Mouse (Mus musculus) ES-E14 (cell line): Measurements from ENCODE around the gene Slc35b1. TPM values are rescaled to one million over a fixed set of nuclear protein-coding genes. Genes with fewer than 3 reads are reported as not detected.

Source experiments
- DNase-seq: peaks from one replicate; pipeline ENCODE4 v3.0.0-alpha.2; 2013; ENCODE audit warnings: low read depth, low spot score
- H3K27ac ChIP-seq: 2 replicates; pipeline ENCODE4 v1.5.1; 2012; ENCODE audit warnings: low read depth, mild to moderate bottlenecking, low read length, moderate library complexity, mixed read lengths; ENCODE audit not compliant: poor library complexity, insufficient read depth, severe bottlenecking
- H3K36me3 ChIP-seq: 2 replicates; pipeline ENCODE4 v1.6.1; 2012; ENCODE audit warnings: mild to moderate bottlenecking, low read length, moderate library complexity, mixed read lengths; ENCODE audit not compliant: control insufficient read depth, poor library complexity, insufficient read depth, severe bottlenecking
- H3K4me1 ChIP-seq, 2 experiments: fragments of 150-350 bp in 1 of 2; sonication (generic) in 1 of 2; 2 replicates each; pipeline ENCODE4 v1.6.1; 2012; ENCODE audit warnings: low read length in 2 of 2, mild to moderate bottlenecking in 1 of 2, mixed read lengths in 1 of 2; ENCODE audit not compliant: control insufficient read depth in 2 of 2, insufficient read depth in 2 of 2, poor library complexity in 1 of 2
- H3K4me3 ChIP-seq, 2 experiments: fragments of 150-350 bp in 1 of 2; sonication (generic) in 1 of 2; 2 replicates each; pipeline ENCODE4 v1.5.1; 2012; ENCODE audit warnings: low read length in 2 of 2, low read depth in 1 of 2, mild to moderate bottlenecking in 1 of 2, mixed read lengths in 1 of 2; ENCODE audit not compliant: insufficient read depth in 1 of 2, poor library complexity in 1 of 2, severe bottlenecking in 1 of 2
- H3K9ac ChIP-seq: 2 replicates; pipeline ENCODE4 v1.6.1; 2012; ENCODE audit warnings: low read depth, mild to moderate bottlenecking, low read length, mixed read lengths; ENCODE audit not compliant: poor library complexity, insufficient read depth, severe bottlenecking
- H3K9me3 ChIP-seq: fragments of 150-350 bp; sonication (generic); 2 replicates; pipeline ENCODE4 v1.6.1; 2012; ENCODE audit warnings: low read depth, mild to moderate bottlenecking, low read length; ENCODE audit not compliant: control insufficient read depth, insufficient read depth
- CHD2 ChIP-seq: IDR thresholded peaks from 2 replicates; pipeline ENCODE4 v1.6.1; 2014; ENCODE audit warnings: mild to moderate bottlenecking, low read depth, low read length, inconsistent platforms
- HCFC1 ChIP-seq: IDR thresholded peaks from 2 replicates; pipeline ENCODE4 v1.6.1; 2012; ENCODE audit warnings: low read length, inconsistent platforms, borderline replicate concordance; ENCODE audit not compliant: insufficient read depth
- MAFK ChIP-seq: IDR thresholded peaks from 2 replicates; pipeline ENCODE4 v1.6.1; 2014; ENCODE audit warnings: mild to moderate bottlenecking, low read depth, low read length, inconsistent platforms; ENCODE audit not compliant: insufficient read depth
- ZC3H11A ChIP-seq: IDR thresholded peaks from 2 replicates; pipeline ENCODE4 v1.6.1; 2012; ENCODE audit warnings: low read depth, mild to moderate bottlenecking, inconsistent platforms, low read length, borderline replicate concordance
- ZNF384 ChIP-seq: IDR thresholded peaks from 2 replicates; pipeline ENCODE4 v1.6.1; 2012; ENCODE audit warnings: low read depth, low read length, inconsistent platforms
- in situ Hi-C, 2 experiments: fragments of 600-800 bp; cut with MboI; formaldehyde crosslinking; loops; one replicate each; pipeline ENCODE4 v1.15.1; 2025; ENCODE audit warnings: low sequenced_read_pairs in 2 of 2, inconsistent platforms in 1 of 2; ENCODE audit not compliant: unreplicated experiment in 2 of 2
- total RNA-seq: library from RNA; depleted of rRNA; stranded (reverse); fragments of 300-350 nt; gene quantifications from 2 replicates; pipeline ENCODE4 v1.2.3, GENCODE M21; 2012

Gene Slc35b1
- total RNA-seq, 1 experiment, result 156 TPM

DNA sequence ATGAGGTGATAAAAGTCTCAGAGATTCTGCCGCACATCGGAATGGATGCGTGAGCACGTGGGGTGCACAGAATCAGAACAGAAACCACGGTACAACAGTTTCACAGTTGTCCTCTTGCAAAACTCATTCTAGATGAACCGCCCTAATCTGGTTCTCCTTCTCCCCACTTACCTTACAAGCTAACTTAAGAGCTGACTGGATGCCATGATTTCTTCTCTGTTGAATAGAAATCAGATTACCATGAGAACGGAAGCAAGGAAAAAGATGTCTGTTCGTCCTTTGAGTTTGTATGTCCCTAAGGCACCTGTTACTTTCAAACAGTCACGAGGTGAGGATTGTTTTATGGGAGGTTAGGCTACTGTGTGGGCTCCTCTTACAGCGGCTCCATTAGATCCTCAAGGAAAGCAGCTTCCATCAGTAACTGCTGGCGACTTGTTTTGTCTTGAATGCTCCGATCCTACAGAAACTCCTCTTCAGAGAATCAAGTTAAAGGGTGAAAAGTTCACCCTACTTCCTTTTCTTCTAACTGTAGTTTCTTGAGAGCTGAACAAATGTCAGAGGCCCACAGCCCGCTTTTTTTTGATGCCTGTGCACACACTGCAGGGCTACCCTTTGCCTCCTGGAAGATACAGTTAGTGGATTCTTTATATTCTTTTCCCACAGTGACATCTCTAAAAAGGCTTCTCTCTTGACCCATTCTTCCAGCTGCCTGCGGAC lies 30.1 kb upstream of the Slc35b1 start:
- H3K4me1 ChIP-seq, result peaks cover 4 to 6% of the 10 kb centered on the region in 2 experiments; a peak in 1 of 4 replicates
- H3K27ac ChIP-seq, result no peak overlapping the region
- TF ChIP-seq CHD2 (no peak), ZC3H11A (no peak), MAFK (no peak), ZNF384 (no peak), HCFC1 (no peak)
- in situ Hi-C loops, result no loop called here
- H3K4me3 ChIP-seq, result no peak overlapping the region
- H3K9ac ChIP-seq, result no peak overlapping the region
- H3K36me3 ChIP-seq, result peaks cover 10% of the 10 kb centered on the region; the same call in 1 of the 2 replicates
- DNase-seq, result no peak
- H3K9me3 ChIP-seq, result no peaks in the 10 kb centered on the region

- H3K4me1 ChIP-seq, result peaks cover 4 to 6% of the 10 kb centered on the region in 2 experiments; a peak in 1 of 4 replicates
- in situ Hi-C loops, result no loop called here
- H3K9me3 ChIP-seq, result no peaks in the 10 kb centered on the region
- H3K9ac ChIP-seq, result no peak overlapping the region
- H3K36me3 ChIP-seq, result peaks cover 12% of the 10 kb centered on the region; the same call in 1 of the 2 replicates
- no peak overlapping the region for H3K27ac ChIP-seq
- H3K4me3 ChIP-seq, result no peak overlapping the region
- TF ChIP-seq ZNF384, result no peak
- TF ChIP-seq HCFC1, result no peak
- no peak for TF ChIP-seq ZC3H11A
- TF ChIP-seq MAFK, result no peak
- no peak for TF ChIP-seq CHD2
- no peak for DNase-seq
Observed at GRCm38 (mm10) chr11:95354945-95355660, 29.4 kb upstream of the Slc35b1 start.

GRCm38 (mm10) chr11:95355661-95356011 lies 28.9 kb upstream of the Slc35b1 start:
- H3K9ac ChIP-seq, result no peak overlapping the region
- TF ChIP-seq HCFC1 (no peak), CHD2 (no peak), ZC3H11A (no peak), MAFK (no peak), ZNF384 (no peak)
- peaks cover 4 to 6% of the 10 kb centered on the region in 2 experiments; a peak in 1 of 4 replicates for H3K4me1 ChIP-seq
- H3K4me3 ChIP-seq, result no peak overlapping the region
- DNase-seq, result no peak
- no peaks in the 10 kb centered on the region for H3K9me3 ChIP-seq
- H3K36me3 ChIP-seq, result peaks cover 14% of the 10 kb centered on the region; the same call in 1 of the 2 replicates
- in situ Hi-C loops, result no loop called here
- H3K27ac ChIP-seq, result no peak overlapping the region

DNA sequence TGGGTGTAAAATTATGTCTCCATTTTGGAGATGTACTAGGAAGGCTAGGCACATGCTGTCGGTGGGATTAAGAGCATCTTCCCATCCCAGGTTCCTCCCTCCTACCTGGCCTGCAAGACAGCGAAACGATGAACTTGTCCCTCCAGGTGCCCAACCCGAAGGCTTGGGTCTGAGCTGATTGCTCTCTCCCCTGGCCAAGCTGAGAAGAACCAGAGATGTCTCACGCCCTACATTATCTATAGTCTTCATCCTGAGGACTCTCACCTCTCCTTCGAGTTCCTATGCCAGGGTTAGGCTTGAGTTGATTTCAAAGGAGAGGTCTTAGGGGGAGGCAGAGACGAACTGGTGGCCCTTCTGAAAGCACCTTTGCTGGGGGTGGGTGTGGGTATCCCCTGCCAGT lies 28.5 kb upstream of the Slc35b1 start:
- Histone ChIP-seq H3K27ac (no peak overlapping the region), H3K4me3 (no peak overlapping the region), H3K36me3 (peaks cover 11% of the 10 kb centered on the region; the same call in 1 of the 2 replicates), H3K9ac (no peak overlapping the region), H3K9me3 (no peaks in the 10 kb centered on the region), H3K4me1 (peaks cover 4 to 6% of the 10 kb centered on the region in 2 experiments; a peak in 1 of 4 replicates)
- no peak for TF ChIP-seq ZNF384
- TF ChIP-seq HCFC1, result no peak
- no peak for TF ChIP-seq CHD2
- no peak for TF ChIP-seq MAFK
- TF ChIP-seq ZC3H11A, result no peak
- in situ Hi-C loops, result no loop called here
- DNase-seq, result no peak
